Mouse (Mus musculus) frontal cortex, adult 2 months (tissue): ENCODE measurements around the gene Duox1. TPM values are rescaled to one million over a fixed set of nuclear protein-coding genes. Genes with fewer than 3 reads are reported as not detected.
"Not testable (repeated sequence)": the region's sequence is repeated elsewhere in the genome, so short reads cannot be mapped to it uniquely, and the experiment has no call there.

Experiments
- DNase-seq, 2 experiments: peaks; one replicate each; pipeline ENCODE4 v3.0.0; 2022; ENCODE audit warnings: low spot score in 1 of 2; ENCODE audit errors: extremely low spot score in 1 of 2
- polyA plus RNA-seq: library from polyadenylated mRNA; depleted of rRNA; stranded (reverse); fragments of >200 nt; gene quantifications from 2 replicates; pipeline ENCODE4 v1.2.3, GENCODE M21; 2012

Duox1 gene
- polyA plus RNA-seq, 1 experiment, result 0.04 TPM

GRCm38 (mm10) chr2:122309647-122310046 is 5.8 kb upstream of the Duox1 start:
- DNase-seq, result no peak

GRCm38 (mm10) chr2:122311561-122311960 is 3.9 kb upstream of the Duox1 start:
- DNase-seq, result no peak

- peak in 1 of 2 experiments; percentile 69 for DNase-seq
Observed at GRCm38 (mm10) chr2:122312722-122313417, 2.6 kb upstream of the Duox1 start.

GRCm38 (mm10) chr2:122313536-122313935 is 1.9 kb upstream of the Duox1 start, which contains the start of gene Duoxa1:
Gene Duoxa1 (minus strand): TSS chr2:122313730.
- no peak for DNase-seq

GRCm38 (mm10) chr2:122317384-122317783 is 1.9 kb downstream of the Duox1 start:
- DNase-seq, result no peak

GRCm38 (mm10) chr2:122323960-122324359 is 8.5 kb downstream of the Duox1 start:
- DNase-seq, result no peak

- DNase-seq, result no peak
Observed at GRCm38 (mm10) chr2:122324586-122324985, 9.1 kb downstream of the Duox1 start.

- no peak for DNase-seq
Observed at GRCm38 (mm10) chr2:122325361-122325760, 9.9 kb downstream of the Duox1 start.

GRCm38 (mm10) chr2:122327986-122328385 is 12.5 kb downstream of the Duox1 start:
- no peak for DNase-seq

GRCm38 (mm10) chr2:122330317-122330716 is 14.8 kb downstream of the Duox1 start:
- not testable (repeated sequence) for DNase-seq

GRCm38 (mm10) chr2:122332222-122332621 is 16.8 kb downstream of the Duox1 start:
- no peak for DNase-seq

GRCm38 (mm10) chr2:122334170-122334569 is 18.7 kb downstream of the Duox1 start:
- DNase-seq, result no peak

GRCm38 (mm10) chr2:122337291-122337690 is 21.8 kb downstream of the Duox1 start:
- no peak for DNase-seq

- no peak for DNase-seq
Observed at GRCm38 (mm10) chr2:122345106-122345893, 29.8 kb downstream of the Duox1 start.

- DNase-seq, result not testable (repeated sequence)
Observed at GRCm38 (mm10) chr2:122346164-122346563, 30.7 kb downstream of the Duox1 start.

GRCm38 (mm10) chr2:122347257-122347656 is 31.8 kb downstream of the Duox1 start:
- DNase-seq, result no peak

GRCm38 (mm10) chr2:122348531-122349131 is 33.2 kb downstream of the Duox1 start:
- peak; percentile 74 to 88 for DNase-seq

GRCm38 (mm10) chr2:122349136-122349785 is 33.8 kb downstream of the Duox1 start:
- DNase-seq, result no peak

GRCm38 (mm10) chr2:122351156-122351930 is 35.9 kb downstream of the Duox1 start:
- peak; percentile 46 to 85 for DNase-seq

GRCm38 (mm10) chr2:122351931-122352329 is 36.5 kb downstream of the Duox1 start:
- peak in 1 of 2 experiments; percentile 74 for DNase-seq
